Mouse (Mus musculus): ENCODE measurements around the gene Git2. TPM values are rescaled to one million over a fixed set of nuclear protein-coding genes. Genes with fewer than 3 reads are reported as not detected.

The Git2 gene
- total RNA-seq, 1 experiment from 2014 or later: 86.3 TPM

GRCm38 (mm10) chr5:114799848-114800247 is 24.5 kb upstream of the Git2 start:
- no peak for ATAC-seq (replicated peaks; ENCODE audit: low read depth, poor library complexity, severe bottlenecking)

- no peak for ATAC-seq (replicated peaks; ENCODE audit: low read depth, poor library complexity, severe bottlenecking)
Measured at GRCm38 (mm10) chr5:114797253-114797652, 21.9 kb upstream of the Git2 start.

DNA sequence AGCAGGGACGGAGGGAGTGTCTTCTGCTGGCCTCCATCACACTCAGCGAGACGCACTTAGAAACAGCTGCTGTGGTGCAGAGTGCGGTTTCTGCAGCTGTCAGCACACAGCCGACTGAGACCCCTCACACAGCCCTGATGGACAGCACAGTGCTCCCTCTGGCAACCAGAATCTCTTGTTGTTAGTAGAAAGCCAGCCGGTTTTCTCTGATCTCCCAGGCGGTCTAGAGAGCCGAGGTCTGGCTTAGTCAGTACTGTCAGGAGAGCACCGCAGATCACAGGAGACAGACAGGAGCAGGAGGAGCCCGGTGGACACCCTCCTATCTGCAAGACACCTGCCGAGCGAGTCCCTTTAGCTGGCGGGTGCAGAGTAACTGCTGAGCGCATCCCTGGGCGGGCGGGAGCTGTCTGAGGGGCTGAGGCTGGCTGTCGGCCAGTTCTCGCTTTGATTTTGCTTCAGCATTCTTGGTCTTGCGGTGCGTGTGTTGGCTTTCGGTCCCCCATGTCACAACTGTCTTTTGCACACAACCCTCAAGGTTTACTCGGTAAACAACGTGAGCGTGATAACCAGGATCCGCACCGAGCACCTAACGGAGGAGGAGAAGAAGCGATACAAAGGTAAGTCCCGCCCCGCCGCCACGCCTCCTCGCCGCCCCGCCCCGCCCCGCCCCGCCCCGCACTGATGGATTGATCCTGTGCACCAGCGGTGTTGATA is 21.1 kb upstream of the Git2 start:
- no peak for ATAC-seq (replicated peaks; ENCODE audit: low read depth, poor library complexity, severe bottlenecking)

DNA sequence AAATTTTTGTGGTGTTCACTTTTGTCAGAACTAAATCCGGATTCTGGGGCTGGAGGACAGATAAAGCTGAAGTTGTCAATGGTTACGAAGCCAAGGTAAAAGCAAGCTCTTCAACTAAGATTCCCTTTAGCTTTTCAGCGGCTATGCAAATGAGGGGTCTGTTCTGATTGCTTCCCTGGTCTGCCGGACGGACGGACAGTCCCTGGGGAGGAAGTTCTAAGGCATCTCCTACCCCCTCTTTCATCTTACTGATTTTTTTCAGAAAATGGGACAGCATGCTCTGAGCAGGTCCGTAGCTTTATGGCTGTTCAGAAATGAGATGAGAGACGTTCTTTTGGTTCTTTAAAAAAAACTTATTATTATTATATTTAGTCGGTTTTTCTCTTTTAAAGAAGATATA is 20.3 kb upstream of the Git2 start:
- ATAC-seq (replicated peaks; ENCODE audit: low read depth, poor library complexity, severe bottlenecking): no peak

GRCm38 (mm10) chr5:114795231-114795630 is 19.9 kb upstream of the Git2 start:
- no peak for ATAC-seq (replicated peaks; ENCODE audit: low read depth, poor library complexity, severe bottlenecking)

DNA sequence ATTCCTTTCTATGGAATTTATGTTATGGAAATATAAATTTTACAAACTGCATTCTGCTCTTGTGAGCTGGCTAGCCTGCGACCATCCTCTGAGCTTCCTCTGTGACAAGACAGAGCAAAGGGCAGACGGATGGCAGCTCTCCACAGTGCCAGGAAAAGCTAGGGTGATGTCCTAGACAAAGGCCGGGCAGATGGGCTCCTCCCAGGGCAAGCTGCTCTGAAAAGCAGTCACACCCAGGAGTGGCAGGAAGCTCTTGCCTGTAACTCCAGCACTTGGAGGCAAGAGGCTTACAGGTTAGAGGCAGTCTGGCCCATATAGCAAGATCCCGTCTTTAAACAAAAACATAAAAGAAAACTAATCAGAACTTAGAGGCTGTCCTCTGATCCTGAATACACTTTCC is 19.3 kb upstream of the Git2 start:
- no peak for ATAC-seq (replicated peaks; ENCODE audit: low read depth, poor library complexity, severe bottlenecking)

DNA sequence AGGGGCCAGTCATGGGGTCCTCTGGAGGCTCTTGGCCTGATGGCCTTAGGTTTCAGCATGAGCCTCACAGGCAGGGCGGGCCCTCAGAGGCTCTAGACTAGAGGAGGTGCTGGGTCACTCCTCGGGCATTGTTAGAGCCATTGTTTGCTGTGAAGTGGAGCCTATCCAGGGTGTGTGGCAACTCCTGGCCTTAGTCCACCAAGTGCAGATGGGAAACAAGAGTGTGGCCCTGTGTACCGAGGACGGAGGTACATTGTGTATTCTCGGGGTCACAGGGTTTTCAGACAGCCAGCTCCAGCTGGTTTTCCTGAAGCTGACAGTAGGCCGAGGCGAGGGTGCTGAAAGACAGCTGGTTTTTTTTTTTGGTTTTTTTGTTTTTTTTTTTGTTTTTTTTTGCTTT is 18.0 kb upstream of the Git2 start:
- ATAC-seq (replicated peaks; ENCODE audit: low read depth, poor library complexity, severe bottlenecking): no peak

- no peak for ATAC-seq (replicated peaks; ENCODE audit: low read depth, poor library complexity, severe bottlenecking)
Measured at GRCm38 (mm10) chr5:114785196-114785595, 9.9 kb upstream of the Git2 start.

GRCm38 (mm10) chr5:114784622-114785165 is 9.4 kb upstream of the Git2 start:
- ATAC-seq (replicated peaks; ENCODE audit: low read depth, poor library complexity, severe bottlenecking): peak; percentile 63

DNA sequence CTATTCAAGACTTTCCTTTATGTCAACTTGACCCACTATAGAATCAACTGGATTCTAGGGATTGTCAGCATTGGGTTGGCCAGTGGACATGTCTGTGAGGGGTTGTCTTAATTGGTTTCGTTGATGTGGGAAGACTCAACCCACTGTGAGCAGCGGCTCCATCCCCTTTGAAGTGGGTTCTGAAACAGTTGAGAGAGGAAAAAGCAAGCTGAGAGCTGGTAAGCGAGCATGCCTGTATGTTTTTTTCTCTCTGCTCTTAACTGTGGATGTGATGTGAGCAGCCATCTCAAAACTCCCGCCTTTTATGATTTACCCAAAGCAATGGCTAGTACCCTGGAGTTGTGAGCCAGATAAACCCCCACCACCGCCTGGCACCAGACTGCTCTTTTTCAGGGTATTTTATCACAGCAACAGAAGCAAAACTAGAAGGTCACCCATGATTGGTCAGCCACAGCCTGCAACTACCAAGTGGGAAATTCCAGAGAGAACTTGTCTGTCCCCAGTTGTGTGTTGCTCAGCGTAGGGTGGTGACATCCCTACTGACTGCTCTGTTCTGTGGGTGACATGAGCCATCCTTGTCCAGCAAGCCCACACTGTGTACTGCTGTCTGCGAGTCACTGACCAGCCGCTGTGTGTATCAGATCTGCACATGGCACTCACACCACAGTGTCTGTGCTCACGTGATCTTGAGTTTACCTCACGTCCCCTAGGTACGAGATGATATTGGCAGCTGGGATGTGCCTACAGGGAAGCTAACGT is 8.3 kb upstream of the Git2 start:
- ATAC-seq (replicated peaks; ENCODE audit: low read depth, poor library complexity, severe bottlenecking): peak; percentile 18

GRCm38 (mm10) chr5:114782991-114783390 is 7.7 kb upstream of the Git2 start:
- ATAC-seq (replicated peaks; ENCODE audit: low read depth, poor library complexity, severe bottlenecking): no peak

GRCm38 (mm10) chr5:114780912-114781311 is 5.6 kb upstream of the Git2 start:
- peak; percentile 10 for ATAC-seq (replicated peaks; ENCODE audit: low read depth, poor library complexity, severe bottlenecking)

GRCm38 (mm10) chr5:114779956-114780489 is 4.7 kb upstream of the Git2 start:
- ATAC-seq (replicated peaks; ENCODE audit: low read depth, poor library complexity, severe bottlenecking): no peak

DNA sequence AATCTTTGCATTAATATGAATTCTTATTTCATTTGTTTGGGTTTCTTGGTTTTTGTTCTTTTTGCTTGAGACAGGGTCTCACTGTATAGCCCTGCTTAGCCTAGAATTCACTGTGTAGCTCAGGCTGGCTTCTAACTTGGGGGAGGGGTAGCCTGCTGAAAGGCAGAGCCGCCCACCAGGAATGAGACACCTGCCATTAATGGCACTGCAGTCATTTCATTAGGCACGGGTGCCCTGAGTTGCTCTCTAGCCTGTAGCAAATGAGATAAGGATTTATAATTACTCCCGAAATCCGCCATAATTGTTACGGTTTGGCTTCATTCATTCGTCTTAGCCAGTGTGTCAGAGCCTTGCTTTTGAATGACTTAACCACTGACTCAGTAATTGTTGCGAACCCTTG is 857 bp upstream of the Git2 start:
- ATAC-seq (replicated peaks; ENCODE audit: low read depth, poor library complexity, severe bottlenecking): no peak

DNA sequence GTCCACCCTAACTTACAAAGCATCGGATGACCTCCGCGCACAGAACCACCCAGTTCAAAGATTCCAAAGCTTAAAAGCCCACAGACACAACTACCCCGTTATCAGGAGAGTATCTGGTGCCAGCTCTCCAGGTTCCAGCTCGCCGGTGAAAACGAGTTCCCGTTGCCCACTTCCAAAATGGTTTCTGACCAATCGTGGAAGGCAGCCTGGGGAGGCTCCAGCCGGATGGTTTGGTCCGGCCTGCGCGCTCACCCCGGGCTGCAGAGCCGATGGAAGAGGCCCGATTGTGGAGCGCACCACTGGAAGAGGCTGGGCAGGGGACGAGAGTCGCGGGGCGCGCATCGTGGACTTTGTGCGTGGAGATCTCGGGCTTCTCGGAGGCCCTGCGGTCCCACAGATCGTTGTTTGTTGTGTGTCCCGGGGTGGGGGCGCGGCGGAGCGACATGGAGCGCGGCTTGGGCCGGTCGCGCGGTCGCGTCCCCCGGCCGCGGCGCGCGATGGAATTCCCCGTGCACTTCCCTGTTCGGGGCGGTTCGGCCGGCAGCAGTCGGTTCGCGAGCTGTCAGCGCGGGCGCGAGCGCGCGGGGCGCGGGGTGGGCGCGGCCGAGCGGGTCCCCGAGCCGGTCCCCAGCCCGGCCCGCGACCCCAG is 790 bp downstream of the Git2 start, which contains the start of gene Ankrd13a:
Gene Ankrd13a (plus strand): TSS at position 275 of the 649 bp plus-strand sequence.
- peak; percentile 67 for ATAC-seq (replicated peaks; ENCODE audit: low read depth, poor library complexity, severe bottlenecking)

GRCm38 (mm10) chr5:114773780-114774179 is 1.5 kb downstream of the Git2 start:
- ATAC-seq (replicated peaks; ENCODE audit: low read depth, poor library complexity, severe bottlenecking): no peak

- peak; percentile 63 for ATAC-seq (replicated peaks; ENCODE audit: low read depth, poor library complexity, severe bottlenecking)
Measured at GRCm38 (mm10) chr5:114773211-114773710, 2.1 kb downstream of the Git2 start.

GRCm38 (mm10) chr5:114772456-114773203 is 2.7 kb downstream of the Git2 start:
- no peak for ATAC-seq (replicated peaks; ENCODE audit: low read depth, poor library complexity, severe bottlenecking)

DNA sequence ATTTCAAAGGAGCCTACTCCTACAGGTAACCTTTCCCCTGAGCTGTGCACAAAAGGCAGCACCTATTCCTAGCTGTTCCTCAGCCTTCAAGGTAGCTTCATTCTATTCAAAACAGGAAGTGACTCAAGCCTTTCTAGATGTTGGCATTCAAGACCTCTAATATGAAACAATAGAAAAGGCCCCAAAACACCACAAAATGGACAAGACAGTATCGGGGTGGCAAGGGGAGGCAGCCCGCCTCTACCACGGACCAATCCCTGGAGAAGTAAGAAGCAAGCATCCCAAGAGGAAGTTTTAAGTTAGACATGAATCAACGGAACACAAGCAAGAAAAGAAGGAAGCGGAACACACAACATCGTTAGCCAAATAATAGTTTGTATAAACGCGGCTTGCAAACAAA is 3.5 kb downstream of the Git2 start:
- ATAC-seq (replicated peaks; ENCODE audit: low read depth, poor library complexity, severe bottlenecking): 0 out of 2 replicates have a peak, but pooled peaks have one; percentile 4

Measured in common myeloid progenitor, adult 5-6 weeks (primary cell).